Mouse (Mus musculus): ENCODE results near the gene Rpl7l1. TPM values are rescaled to one million over a fixed set of nuclear protein-coding genes. Genes with fewer than 3 reads are reported as not detected.
"Not testable (repeated sequence)": the region's sequence is repeated elsewhere in the genome, so short reads cannot be mapped to it uniquely, and the experiment has no call there.

Rpl7l1 gene
- polyA plus RNA-seq, 1 experiment from 2014 or later: 133 TPM

DNA sequence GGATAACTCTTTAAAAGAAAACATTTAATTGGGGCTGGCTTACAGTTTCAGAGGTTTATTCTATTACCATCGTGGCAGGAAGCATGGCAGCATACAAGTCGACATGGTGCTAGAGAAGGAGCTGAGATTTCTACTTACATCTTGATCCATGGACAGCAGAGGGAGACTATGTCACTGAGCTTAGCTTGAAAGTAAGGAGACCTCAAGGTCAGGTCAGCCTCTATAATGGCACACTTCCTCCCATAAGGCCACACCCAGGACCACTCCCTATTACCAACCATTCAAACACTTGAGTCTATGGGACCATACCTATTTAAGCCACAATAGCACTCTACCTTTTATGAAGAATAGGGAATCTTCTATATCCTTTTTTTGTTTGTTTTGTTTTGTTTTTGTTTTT lies 10.5 kb upstream of the Rpl7l1 start:
- Histone ChIP-seq H3K9me3 (ENCODE audit: control insufficient read depth, low read length) (no peaks in the 10 kb centered on the region), H3K9ac (ENCODE audit: low read length) (no peak overlapping the region), H3K4me2 (ENCODE audit: low read length) (no peak overlapping the region), H3K4me1 (replicated peaks; ENCODE audit: control insufficient read depth, insufficient read depth, low read length) (no peaks in the 10 kb centered on the region), H3K27me3 (replicated peaks; ENCODE audit: control insufficient read depth, insufficient read depth, low read length) (no peaks in the 10 kb centered on the region), H3K36me3 (ENCODE audit: control insufficient read depth, insufficient read depth, low read length) (no peaks in the 10 kb centered on the region), H3K27ac (ENCODE audit: low read depth) (no peak overlapping the region), H3K4me3 (ENCODE audit: low read depth, low read length) (no peak overlapping the region)
- ATAC-seq (replicated peaks; ENCODE audit: low FRiP score, low TSS enrichment, low read depth) (no peak), DNase-seq (ENCODE audit: low spot score) (no peak)
- 87% methylated on average over 2 of the region's 2 CpGs for WGBS

DNA sequence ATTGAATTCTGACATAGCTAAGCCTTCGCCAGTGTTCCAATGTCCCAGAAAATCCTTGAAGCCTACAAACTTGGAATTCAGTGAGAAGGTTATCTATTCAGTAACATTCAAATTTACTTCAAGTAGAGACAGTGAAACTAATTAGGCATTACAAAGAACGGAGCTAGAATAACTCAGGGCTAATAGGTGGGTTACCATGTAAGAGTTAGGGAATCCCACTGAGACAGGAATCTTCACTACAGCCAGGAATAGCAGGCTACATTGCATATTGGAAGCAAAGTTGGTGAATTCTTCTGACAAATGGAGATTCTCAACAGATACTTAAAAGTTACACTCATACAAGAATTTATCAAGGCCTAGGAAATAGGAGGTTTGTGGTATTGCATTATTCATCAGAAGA lies 5.5 kb upstream of the Rpl7l1 start:
- not testable (repeated sequence) for ATAC-seq (replicated peaks; ENCODE audit: low FRiP score, low TSS enrichment, low read depth); H3K36me3 ChIP-seq (ENCODE audit: control insufficient read depth, insufficient read depth, low read length); H3K4me1 ChIP-seq (replicated peaks; ENCODE audit: control insufficient read depth, insufficient read depth, low read length); H3K27ac ChIP-seq (ENCODE audit: low read depth); H3K4me2 ChIP-seq (ENCODE audit: low read length); H3K27me3 ChIP-seq (replicated peaks; ENCODE audit: control insufficient read depth, insufficient read depth, low read length); H3K4me3 ChIP-seq (ENCODE audit: low read depth, low read length); DNase-seq (ENCODE audit: low spot score); H3K9me3 ChIP-seq (ENCODE audit: control insufficient read depth, low read length); H3K9ac ChIP-seq (ENCODE audit: low read length)
- WGBS: 66% methylated on average over 2 of the region's 2 CpGs

DNA sequence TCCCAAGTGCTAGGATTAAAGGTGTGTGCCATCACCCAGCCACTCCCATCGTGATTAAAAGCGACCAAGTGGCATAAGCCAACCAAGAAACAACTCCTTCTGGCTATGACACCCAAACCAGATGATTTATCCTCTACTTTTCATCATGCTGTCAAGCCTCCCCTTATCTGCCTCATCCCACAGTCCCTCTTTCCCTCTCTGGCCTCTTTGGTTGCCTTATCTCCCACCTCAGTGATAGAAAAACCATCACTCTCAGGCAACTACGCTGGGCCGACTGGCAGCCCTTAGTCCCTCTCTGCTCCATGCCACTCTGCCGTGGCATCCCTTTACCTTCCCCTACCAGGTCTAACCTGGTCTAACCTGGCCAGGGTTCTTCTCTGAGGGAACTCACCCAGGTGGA lies 4.5 kb upstream of the Rpl7l1 start:
- WGBS: 91% methylated on average over 5 of the region's 5 CpGs
- H3K36me3 ChIP-seq (ENCODE audit: control insufficient read depth, insufficient read depth, low read length): no peaks in the 10 kb centered on the region
- no peak for DNase-seq (ENCODE audit: low spot score)
- H3K4me3 ChIP-seq (ENCODE audit: low read depth, low read length): no peak overlapping the region
- no peak overlapping the region for H3K4me2 ChIP-seq (ENCODE audit: low read length)
- ATAC-seq (replicated peaks; ENCODE audit: low FRiP score, low TSS enrichment, low read depth): no peak
- no peaks in the 10 kb centered on the region for H3K4me1 ChIP-seq (replicated peaks; ENCODE audit: control insufficient read depth, insufficient read depth, low read length)
- H3K9me3 ChIP-seq (ENCODE audit: control insufficient read depth, low read length): no peaks in the 10 kb centered on the region
- no peak overlapping the region for H3K9ac ChIP-seq (ENCODE audit: low read length)
- H3K27ac ChIP-seq (ENCODE audit: low read depth): no peak overlapping the region
- H3K27me3 ChIP-seq (replicated peaks; ENCODE audit: control insufficient read depth, insufficient read depth, low read length): no peaks in the 10 kb centered on the region

DNA sequence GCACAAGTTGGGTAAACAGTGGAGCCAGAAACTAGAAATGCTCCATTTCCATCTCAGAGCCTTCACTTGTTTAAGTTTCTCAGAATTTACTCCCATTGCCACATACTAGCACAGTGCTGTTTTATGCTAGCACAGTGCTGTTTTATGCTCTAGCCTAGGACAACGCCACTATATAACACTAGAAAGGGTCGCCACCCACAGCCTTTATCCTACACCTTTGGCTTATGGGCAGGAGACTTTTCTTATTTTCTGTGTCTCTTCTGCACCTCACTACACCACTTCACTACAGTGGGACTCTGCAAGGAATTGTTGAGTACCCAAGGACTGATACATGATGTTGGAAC lies 722 bp upstream of the Rpl7l1 start:
- peaks cover 7% of the 10 kb centered on the region; the same call in 1 of the 2 replicates for H3K4me1 ChIP-seq (replicated peaks; ENCODE audit: control insufficient read depth, insufficient read depth, low read length)
- ATAC-seq (replicated peaks; ENCODE audit: low FRiP score, low TSS enrichment, low read depth) (no peak; the same call in 1 of the 2 replicates), DNase-seq (ENCODE audit: low spot score) (no peak)
- no peaks in the 10 kb centered on the region for H3K27me3 ChIP-seq (replicated peaks; ENCODE audit: control insufficient read depth, insufficient read depth, low read length)
- peak overlapping the region; percentile 73 for H3K4me2 ChIP-seq (ENCODE audit: low read length)
- no peaks in the 10 kb centered on the region for H3K9me3 ChIP-seq (ENCODE audit: control insufficient read depth, low read length)
- H3K36me3 ChIP-seq (ENCODE audit: control insufficient read depth, insufficient read depth, low read length): peaks cover 27% of the 10 kb centered on the region
- H3K27ac ChIP-seq (ENCODE audit: low read depth): peak overlapping the region; percentile 86
- 86% methylated on average over 2 of the region's 2 CpGs for WGBS
- peak overlapping the region; percentile 49 for H3K4me3 ChIP-seq (ENCODE audit: low read depth, low read length)
- no peak overlapping the region for H3K9ac ChIP-seq (ENCODE audit: low read length)

DNA sequence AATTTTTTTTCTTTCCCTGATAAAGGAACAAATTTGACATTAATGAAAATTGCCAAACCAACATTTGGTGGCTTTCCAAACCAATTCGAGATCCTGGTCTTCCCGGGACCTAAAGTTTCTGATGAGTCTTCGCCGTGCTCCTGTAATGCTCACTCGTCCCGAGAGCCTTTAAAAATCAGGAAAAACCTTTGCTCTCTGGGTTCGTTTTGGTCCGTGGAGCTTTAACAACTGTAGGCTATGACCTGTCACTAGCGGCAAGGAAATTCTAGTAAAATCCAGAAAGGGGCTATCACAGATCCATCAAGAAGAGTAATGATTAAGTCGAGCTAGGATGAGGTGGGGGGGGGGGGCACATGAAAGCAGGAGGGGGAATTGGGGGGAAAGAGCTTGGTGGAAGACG lies 596 bp downstream of the Rpl7l1 start:
- DNase-seq (ENCODE audit: low spot score) (no peak), ATAC-seq (replicated peaks; ENCODE audit: low FRiP score, low TSS enrichment, low read depth) (no peak)
- H3K27ac ChIP-seq (ENCODE audit: low read depth): peak overlapping the region; percentile 86
- H3K4me1 ChIP-seq (replicated peaks; ENCODE audit: control insufficient read depth, insufficient read depth, low read length): peaks cover 7% of the 10 kb centered on the region; the same call in 1 of the 2 replicates
- H3K9ac ChIP-seq (ENCODE audit: low read length): peak overlapping the region; percentile 55
- WGBS: 2% methylated on average over 11 of the region's 11 CpGs
- no peaks in the 10 kb centered on the region for H3K27me3 ChIP-seq (replicated peaks; ENCODE audit: control insufficient read depth, insufficient read depth, low read length)
- peaks cover 40% of the 10 kb centered on the region for H3K36me3 ChIP-seq (ENCODE audit: control insufficient read depth, insufficient read depth, low read length)
- H3K4me2 ChIP-seq (ENCODE audit: low read length): peak overlapping the region; percentile 73
- peak overlapping the region; percentile 49 for H3K4me3 ChIP-seq (ENCODE audit: low read depth, low read length)
- no peaks in the 10 kb centered on the region for H3K9me3 ChIP-seq (ENCODE audit: control insufficient read depth, low read length)

DNA sequence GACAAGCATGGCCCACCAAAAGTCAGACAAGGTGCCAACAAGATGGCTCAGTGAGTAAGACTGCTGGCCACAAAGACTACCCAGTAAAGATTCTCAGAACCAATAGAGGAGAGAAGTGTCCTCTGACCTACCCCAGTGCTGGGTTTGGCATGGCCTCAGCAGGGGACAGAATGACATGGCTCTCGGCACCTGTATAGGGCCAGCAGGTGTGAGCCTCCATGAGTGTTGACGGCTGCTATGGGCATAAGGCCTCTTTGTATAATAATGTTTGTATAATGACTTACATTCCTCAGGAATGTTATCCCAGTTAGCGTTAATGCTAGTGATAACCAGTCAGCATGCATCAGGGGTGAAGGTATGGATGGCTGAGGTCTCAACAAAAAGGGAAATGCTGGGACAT lies 6.4 kb downstream of the Rpl7l1 start:
- Histone ChIP-seq H3K36me3 (ENCODE audit: control insufficient read depth, insufficient read depth, low read length) (peaks cover 68% of the 10 kb centered on the region), H3K9me3 (ENCODE audit: control insufficient read depth, low read length) (no peaks in the 10 kb centered on the region), H3K27me3 (replicated peaks; ENCODE audit: control insufficient read depth, insufficient read depth, low read length) (no peaks in the 10 kb centered on the region), H3K4me1 (replicated peaks; ENCODE audit: control insufficient read depth, insufficient read depth, low read length) (peaks cover 17% of the 10 kb centered on the region), H3K9ac (ENCODE audit: low read length) (no peak overlapping the region), H3K4me2 (ENCODE audit: low read length) (no peak overlapping the region), H3K4me3 (ENCODE audit: low read depth, low read length) (no peak overlapping the region), H3K27ac (ENCODE audit: low read depth) (no peak overlapping the region)
- DNase-seq (ENCODE audit: low spot score): no peak
- no peak for ATAC-seq (replicated peaks; ENCODE audit: low FRiP score, low TSS enrichment, low read depth)
- 80% methylated on average over 3 of the region's 3 CpGs for WGBS

DNA sequence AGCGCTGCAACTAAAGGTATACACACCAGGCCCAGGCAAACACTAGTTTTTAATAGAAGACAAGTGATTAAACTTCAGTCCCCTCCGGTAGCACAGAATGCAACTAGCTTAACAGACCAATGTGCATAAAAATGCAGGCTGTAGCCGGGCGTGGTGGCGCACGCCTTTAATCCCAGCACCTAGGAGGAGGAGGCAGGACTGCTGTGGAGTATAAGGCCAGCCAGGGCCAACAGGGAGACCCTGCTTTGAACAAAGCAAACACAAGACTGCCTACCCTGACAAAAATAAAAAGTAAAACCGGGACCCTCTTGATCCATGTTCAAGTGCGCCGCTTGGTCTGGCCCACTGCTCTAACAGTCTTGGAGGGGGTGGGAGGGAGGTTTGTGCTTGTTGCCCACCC lies 7.4 kb downstream of the Rpl7l1 start:
- Histone ChIP-seq H3K4me1 (replicated peaks; ENCODE audit: control insufficient read depth, insufficient read depth, low read length) (peaks cover 15% of the 10 kb centered on the region), H3K9me3 (ENCODE audit: control insufficient read depth, low read length) (no peaks in the 10 kb centered on the region), H3K9ac (ENCODE audit: low read length) (no peak overlapping the region), H3K4me2 (ENCODE audit: low read length) (no peak overlapping the region), H3K4me3 (ENCODE audit: low read depth, low read length) (no peak overlapping the region), H3K27me3 (replicated peaks; ENCODE audit: control insufficient read depth, insufficient read depth, low read length) (no peaks in the 10 kb centered on the region), H3K36me3 (ENCODE audit: control insufficient read depth, insufficient read depth, low read length) (peaks cover 60% of the 10 kb centered on the region), H3K27ac (ENCODE audit: low read depth) (no peak overlapping the region)
- 94% methylated on average over 9 of the region's 9 CpGs for WGBS
- DNase-seq (ENCODE audit: low spot score): no peak
- ATAC-seq (replicated peaks; ENCODE audit: low FRiP score, low TSS enrichment, low read depth): no peak

DNA sequence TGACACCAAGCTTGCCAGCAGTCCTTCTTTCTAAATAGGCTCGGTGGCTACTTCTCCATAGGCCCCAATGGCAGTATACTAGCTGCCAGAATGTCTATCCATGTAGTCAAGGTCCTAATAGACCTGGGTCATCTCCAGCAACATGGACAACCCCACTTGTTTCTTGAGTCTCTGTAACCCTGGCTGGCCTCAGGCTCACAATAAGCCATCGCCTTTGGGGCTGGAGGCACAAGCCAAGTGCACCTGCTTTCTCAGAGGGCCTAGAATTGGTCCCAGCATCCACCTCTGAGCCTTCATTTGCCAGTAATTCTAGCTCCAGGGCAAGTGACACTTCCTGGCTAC lies 8.4 kb downstream of the Rpl7l1 start:
- no peak overlapping the region for H3K27ac ChIP-seq (ENCODE audit: low read depth)
- no peak for ATAC-seq (replicated peaks; ENCODE audit: low FRiP score, low TSS enrichment, low read depth)
- WGBS: 29% methylated on average over 2 of the region's 2 CpGs
- peaks cover 50% of the 10 kb centered on the region for H3K36me3 ChIP-seq (ENCODE audit: control insufficient read depth, insufficient read depth, low read length)
- peaks cover 15% of the 10 kb centered on the region for H3K4me1 ChIP-seq (replicated peaks; ENCODE audit: control insufficient read depth, insufficient read depth, low read length)
- H3K4me3 ChIP-seq (ENCODE audit: low read depth, low read length): no peak overlapping the region
- H3K27me3 ChIP-seq (replicated peaks; ENCODE audit: control insufficient read depth, insufficient read depth, low read length): no peaks in the 10 kb centered on the region
- no peak for DNase-seq (ENCODE audit: low spot score)
- peak overlapping the region; percentile 73 for H3K4me2 ChIP-seq (ENCODE audit: low read length)
- no peak overlapping the region for H3K9ac ChIP-seq (ENCODE audit: low read length)
- no peaks in the 10 kb centered on the region for H3K9me3 ChIP-seq (ENCODE audit: control insufficient read depth, low read length)

DNA sequence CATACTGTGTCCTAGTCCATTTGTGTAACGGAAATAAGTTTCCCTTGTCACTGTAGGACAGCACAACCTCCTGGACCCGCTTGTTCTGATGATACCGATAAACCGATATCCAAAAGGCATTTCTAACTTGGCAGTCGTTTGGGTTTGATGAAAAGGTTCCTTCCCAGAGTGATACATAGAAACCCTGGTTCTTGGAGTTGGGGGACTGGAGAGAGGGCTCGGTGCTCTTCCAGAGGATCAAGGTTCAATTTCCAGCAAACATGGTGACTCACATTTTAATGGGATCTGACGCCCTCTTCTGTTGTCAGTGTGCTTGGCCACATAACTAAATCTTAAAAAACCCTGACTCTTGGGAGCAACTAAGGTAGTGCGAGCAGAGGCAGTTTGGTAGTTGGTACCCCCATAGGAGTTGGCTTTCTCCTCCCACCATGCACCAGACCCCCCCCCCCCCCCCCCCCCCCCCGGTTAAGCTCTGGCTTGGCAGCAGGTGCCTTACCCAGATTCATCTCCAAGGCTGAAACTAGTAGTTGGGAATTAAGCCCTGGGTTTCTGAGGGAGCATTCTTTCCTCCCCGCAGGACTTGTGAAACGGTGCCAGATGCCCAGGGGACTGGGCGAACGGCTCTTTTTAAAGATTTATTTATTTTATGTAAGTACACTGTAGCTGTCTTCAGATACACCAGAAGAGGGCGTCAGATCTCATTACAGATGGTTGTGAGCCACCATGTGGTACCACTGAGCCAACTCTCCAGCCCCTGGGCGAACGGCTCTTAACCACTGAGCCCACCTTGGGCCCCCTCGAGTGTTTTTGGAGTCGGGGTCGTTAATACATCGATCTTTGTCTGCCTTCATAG lies 9.0 kb downstream of the Rpl7l1 start:
- H3K4me3 ChIP-seq (ENCODE audit: low read depth, low read length): peak overlapping the region; percentile 96
- H3K27ac ChIP-seq (ENCODE audit: low read depth): peak overlapping the region; percentile 84
- WGBS: 9% methylated on average over 19 of the region's 20 CpGs
- peak overlapping the region; percentile 78 for H3K9ac ChIP-seq (ENCODE audit: low read length)
- H3K4me2 ChIP-seq (ENCODE audit: low read length): peak overlapping the region; percentile 73
- peaks cover 44% of the 10 kb centered on the region for H3K36me3 ChIP-seq (ENCODE audit: control insufficient read depth, insufficient read depth, low read length)
- no peaks in the 10 kb centered on the region for H3K27me3 ChIP-seq (replicated peaks; ENCODE audit: control insufficient read depth, insufficient read depth, low read length)
- H3K4me1 ChIP-seq (replicated peaks; ENCODE audit: control insufficient read depth, insufficient read depth, low read length): peaks cover 15% of the 10 kb centered on the region
- peak; percentile 15; the same call in 1 of the 2 replicates for ATAC-seq (replicated peaks; ENCODE audit: low FRiP score, low TSS enrichment, low read depth)
- no peaks in the 10 kb centered on the region for H3K9me3 ChIP-seq (ENCODE audit: control insufficient read depth, low read length)
- DNase-seq (ENCODE audit: low spot score): peak; percentile 64

Measured in intestine, embryonic 14.5 days (tissue).